Mouse (Mus musculus): ENCODE results near the gene Ap5z1. TPM values are rescaled to one million over a fixed set of nuclear protein-coding genes. Genes with fewer than 3 reads are reported as not detected.
A peak's percentile ranks its signal among the peaks of the same experiment; 100 is the strongest.

The Ap5z1 gene
- polyA plus RNA-seq, 1 experiment = 26.2 TPM

- no peak for TF ChIP-seq CTCF (IDR thresholded peaks at IDR 0.05; ENCODE audit: borderline replicate concordance, extremely low read depth, insufficient read depth, insufficient read length)
- TF ChIP-seq POLR2A (IDR thresholded peaks at IDR 0.05; ENCODE audit: borderline replicate concordance, extremely low read depth, insufficient read depth, insufficient read length, poor library complexity, severe bottlenecking) = no peak
- DNase-seq (ENCODE audit: low read depth) = peak; percentile 92
These were observed 23.1 kb upstream of the Ap5z1 start for GRCm38 (mm10) chr5:142440451-142441147.

- no peak for DNase-seq (ENCODE audit: low read depth)
- TF ChIP-seq CTCF (IDR thresholded peaks at IDR 0.05; ENCODE audit: borderline replicate concordance, extremely low read depth, insufficient read depth, insufficient read length) (no peak), POLR2A (IDR thresholded peaks at IDR 0.05; ENCODE audit: borderline replicate concordance, extremely low read depth, insufficient read depth, insufficient read length, poor library complexity, severe bottlenecking) (no peak)
These were observed 22.3 kb upstream of the Ap5z1 start for GRCm38 (mm10) chr5:142441332-142442044.

DNA sequence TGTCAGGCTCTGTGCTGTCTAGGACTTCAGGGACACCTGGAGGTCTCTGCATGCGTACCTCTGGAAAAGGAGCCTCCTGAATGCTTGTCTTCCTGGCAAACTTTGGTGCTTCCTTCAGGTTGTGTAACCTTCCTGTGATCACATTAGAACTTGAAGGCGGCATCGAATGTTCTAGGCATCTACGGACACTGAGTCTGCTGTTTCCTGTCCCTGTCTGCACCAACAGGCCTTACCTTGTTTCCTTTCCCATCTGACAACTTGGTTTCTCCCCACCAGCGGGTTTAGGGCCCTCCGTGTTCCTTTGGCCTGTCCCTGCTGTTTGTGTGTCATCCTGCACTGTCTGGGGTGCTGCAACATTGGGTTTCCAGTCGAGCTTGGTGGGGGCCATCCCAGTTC is 21.7 kb upstream of the Ap5z1 start:
- TF ChIP-seq POLR2A (IDR thresholded peaks at IDR 0.05; ENCODE audit: borderline replicate concordance, extremely low read depth, insufficient read depth, insufficient read length, poor library complexity, severe bottlenecking) = no peak
- no peak for TF ChIP-seq CTCF (IDR thresholded peaks at IDR 0.05; ENCODE audit: borderline replicate concordance, extremely low read depth, insufficient read depth, insufficient read length)
- no peak for DNase-seq (ENCODE audit: low read depth)

GRCm38 (mm10) chr5:142443514-142443913 is 20.2 kb upstream of the Ap5z1 start:
- no peak for DNase-seq (ENCODE audit: low read depth)
- no peak for TF ChIP-seq CTCF (IDR thresholded peaks at IDR 0.05; ENCODE audit: borderline replicate concordance, extremely low read depth, insufficient read depth, insufficient read length)
- no peak for TF ChIP-seq POLR2A (IDR thresholded peaks at IDR 0.05; ENCODE audit: borderline replicate concordance, extremely low read depth, insufficient read depth, insufficient read length, poor library complexity, severe bottlenecking)

DNA sequence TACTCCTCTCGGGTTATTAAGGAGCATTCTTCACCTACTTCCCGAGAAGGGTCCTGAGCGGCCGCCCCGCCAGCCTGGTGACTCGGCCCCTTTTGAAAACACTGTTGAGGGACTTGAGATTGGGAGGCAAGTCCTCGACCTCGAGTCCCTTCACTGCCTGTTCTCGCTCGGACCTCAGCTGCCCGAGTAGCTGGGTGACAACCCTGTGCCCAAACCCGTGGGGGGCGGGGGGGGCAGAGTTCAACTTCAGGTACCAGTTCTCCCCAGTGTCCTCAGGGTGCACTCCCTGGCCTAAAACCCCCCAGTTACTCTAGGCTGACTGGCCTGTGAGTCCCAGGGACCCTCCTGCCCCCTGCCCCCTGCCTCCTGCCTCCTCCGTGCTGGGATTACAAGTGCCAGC is 19.8 kb upstream of the Ap5z1 start:
- no peak for DNase-seq (ENCODE audit: low read depth)
- no peak for TF ChIP-seq CTCF (IDR thresholded peaks at IDR 0.05; ENCODE audit: borderline replicate concordance, extremely low read depth, insufficient read depth, insufficient read length)
- TF ChIP-seq POLR2A (IDR thresholded peaks at IDR 0.05; ENCODE audit: borderline replicate concordance, extremely low read depth, insufficient read depth, insufficient read length, poor library complexity, severe bottlenecking) = no peak

DNA sequence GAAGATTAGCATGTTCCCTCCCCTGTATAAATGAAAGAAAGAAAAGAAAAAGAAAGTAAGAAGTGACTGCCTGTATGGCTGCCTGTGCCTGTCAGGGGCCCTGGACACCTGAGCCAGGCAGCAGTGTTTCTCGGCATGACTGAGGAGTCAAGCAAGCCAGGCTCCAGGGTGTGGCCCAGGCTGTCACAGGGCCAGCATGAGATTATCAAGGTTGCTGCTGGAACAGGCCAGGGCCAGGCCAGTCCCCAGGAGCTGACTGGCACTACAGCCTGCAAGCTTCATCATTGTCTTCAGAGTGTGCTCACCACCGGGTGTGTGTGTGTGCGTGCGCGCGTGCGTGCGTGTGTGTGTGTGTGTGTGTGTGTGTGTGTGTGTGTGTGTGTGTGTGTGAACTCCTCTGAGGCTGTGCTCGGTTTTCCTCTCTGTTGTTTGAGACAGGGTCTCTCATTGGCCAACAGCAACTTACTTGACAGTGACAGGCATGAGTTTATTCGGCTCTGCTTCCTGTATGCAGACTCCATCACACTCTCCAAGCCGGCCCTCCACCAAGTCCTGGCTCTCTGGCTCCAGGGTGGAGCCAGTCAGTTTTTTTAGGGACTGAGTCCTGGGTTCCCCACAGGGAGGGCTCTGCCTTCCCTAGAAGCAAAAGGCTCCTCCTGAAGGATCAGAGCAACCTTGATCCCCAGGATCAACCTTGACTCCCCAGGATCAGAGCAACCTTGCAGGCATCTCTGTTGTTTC is 18.8 kb upstream of the Ap5z1 start:
- no peak for TF ChIP-seq POLR2A (IDR thresholded peaks at IDR 0.05; ENCODE audit: borderline replicate concordance, extremely low read depth, insufficient read depth, insufficient read length, poor library complexity, severe bottlenecking)
- no peak for TF ChIP-seq CTCF (IDR thresholded peaks at IDR 0.05; ENCODE audit: borderline replicate concordance, extremely low read depth, insufficient read depth, insufficient read length)

DNA sequence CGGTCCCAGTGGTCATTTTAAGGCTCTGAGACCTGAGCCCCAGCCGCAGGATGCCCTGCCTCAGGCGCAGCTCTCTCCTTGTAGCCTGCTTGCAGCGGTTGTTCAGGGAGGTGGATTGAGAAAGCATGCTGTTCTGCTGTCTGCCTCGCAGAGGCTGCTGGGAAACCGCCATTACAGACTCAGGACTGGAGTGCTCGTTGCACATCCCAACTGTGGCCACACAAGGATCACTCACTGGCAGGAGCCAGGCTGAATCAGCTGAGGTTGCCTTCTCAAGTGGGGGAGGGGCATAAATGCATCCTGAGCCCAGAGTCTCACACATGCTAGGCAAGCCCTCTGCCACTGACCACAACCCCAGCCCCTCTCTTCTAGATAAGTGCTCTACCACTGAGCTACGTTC is 18.0 kb upstream of the Ap5z1 start:
- peak; percentile 56 for DNase-seq (ENCODE audit: low read depth)
- TF ChIP-seq CTCF (IDR thresholded peaks at IDR 0.05; ENCODE audit: borderline replicate concordance, extremely low read depth, insufficient read depth, insufficient read length) (no peak), POLR2A (IDR thresholded peaks at IDR 0.05; ENCODE audit: borderline replicate concordance, extremely low read depth, insufficient read depth, insufficient read length, poor library complexity, severe bottlenecking) (no peak)

More for the DNA sequence above, 18.8 kb upstream of the Ap5z1 start:
- no peak for DNase-seq (ENCODE audit: low read depth)

- peak; percentile 97 for DNase-seq (ENCODE audit: low read depth)
- TF ChIP-seq POLR2A (IDR thresholded peaks at IDR 0.05; ENCODE audit: borderline replicate concordance, extremely low read depth, insufficient read depth, insufficient read length, poor library complexity, severe bottlenecking) (no peak), CTCF (IDR thresholded peaks at IDR 0.05; ENCODE audit: borderline replicate concordance, extremely low read depth, insufficient read depth, insufficient read length) (peak; percentile 98)
These were observed 15.7 kb upstream of the Ap5z1 start for GRCm38 (mm10) chr5:142448076-142448475.

DNA sequence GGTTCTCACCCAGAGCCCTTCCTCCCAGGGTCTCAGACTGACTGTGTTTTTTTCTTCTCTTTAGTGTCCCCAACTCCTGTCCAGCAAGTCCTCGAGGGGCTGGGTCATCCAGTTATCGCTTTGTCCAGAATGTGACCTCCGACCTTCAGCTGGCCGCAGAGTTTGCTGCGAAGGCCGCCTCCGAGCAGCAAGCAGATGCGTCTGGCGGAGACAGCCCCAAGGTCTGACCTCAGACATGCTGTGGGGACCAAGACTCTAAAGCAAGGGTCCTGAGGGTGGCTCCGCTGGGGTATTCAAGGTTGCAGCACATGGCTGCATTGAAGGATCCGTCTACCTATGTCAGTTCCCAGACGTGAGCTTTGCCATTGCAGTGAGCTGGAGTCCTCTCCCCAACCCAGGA is 15.1 kb upstream of the Ap5z1 start:
- no peak for DNase-seq (ENCODE audit: low read depth)

GRCm38 (mm10) chr5:142450846-142451245 is 12.9 kb upstream of the Ap5z1 start:
- no peak for DNase-seq (ENCODE audit: low read depth)
- TF ChIP-seq POLR2A (IDR thresholded peaks at IDR 0.05; ENCODE audit: borderline replicate concordance, extremely low read depth, insufficient read depth, insufficient read length, poor library complexity, severe bottlenecking) (no peak), CTCF (IDR thresholded peaks at IDR 0.05; ENCODE audit: borderline replicate concordance, extremely low read depth, insufficient read depth, insufficient read length) (no peak)

More for the DNA sequence above, 15.1 kb upstream of the Ap5z1 start:
- TF ChIP-seq CTCF (IDR thresholded peaks at IDR 0.05; ENCODE audit: borderline replicate concordance, extremely low read depth, insufficient read depth, insufficient read length) (no peak), POLR2A (IDR thresholded peaks at IDR 0.05; ENCODE audit: borderline replicate concordance, extremely low read depth, insufficient read depth, insufficient read length, poor library complexity, severe bottlenecking) (no peak)

DNA sequence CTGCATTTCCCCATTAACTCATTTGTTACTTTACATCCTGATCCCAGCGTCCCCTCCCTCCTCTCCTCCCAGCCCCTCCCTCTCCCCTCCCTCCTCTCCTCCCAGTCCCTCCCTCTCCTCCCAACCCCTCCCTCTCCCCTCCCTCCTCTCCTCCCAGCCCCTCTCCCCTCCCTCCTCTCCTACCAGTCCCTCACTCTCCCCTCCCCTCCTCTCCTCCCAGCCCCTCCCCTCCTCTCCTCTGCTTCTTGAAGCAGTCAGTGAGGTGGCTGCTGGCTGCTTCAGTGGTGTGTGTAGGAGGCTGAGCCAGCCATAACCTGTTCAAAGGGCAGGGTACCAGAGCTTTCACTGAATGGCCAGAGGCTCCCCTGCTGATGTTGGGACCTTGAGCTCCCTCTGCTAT is 12.0 kb upstream of the Ap5z1 start:
- TF ChIP-seq POLR2A (IDR thresholded peaks at IDR 0.05; ENCODE audit: borderline replicate concordance, extremely low read depth, insufficient read depth, insufficient read length, poor library complexity, severe bottlenecking) (no peak), CTCF (IDR thresholded peaks at IDR 0.05; ENCODE audit: borderline replicate concordance, extremely low read depth, insufficient read depth, insufficient read length) (no peak)
- DNase-seq (ENCODE audit: low read depth) = peak; percentile 82

Measured in brain, embryonic 14.5 days (tissue).